Comparison of ENCODE assay signal across 8 mouse cellular contexts in genomic region chr4:130836281-130837061, GRCm38 (mm10). TPM values are rescaled to one million over a fixed set of nuclear protein-coding genes. Genes with fewer than 3 reads are reported as not detected.
DNase-seq lines count a peak whose midpoint lies in the region; ATAC-seq lines count a peak whose summit lies in the region.

No protein-coding gene starts in this region.

- H3K4me3 ChIP-seq in heart, embryonic 16.5 days (ENCODE audit: low read length) = no peak overlapping the region
- no peak overlapping the region for H3K4me3 ChIP-seq in intestine, embryonic 16.5 days (ENCODE audit: low read length)
- H3K4me3 ChIP-seq in neural tube, embryonic 12.5 days = no peak overlapping the region

- H3K36me3 ChIP-seq in heart, embryonic 16.5 days (ENCODE audit: control insufficient read depth, insufficient read depth) = no peaks in the 10 kb centered on the region
- no peaks in the 10 kb centered on the region for H3K36me3 ChIP-seq in intestine, embryonic 16.5 days (ENCODE audit: control insufficient read depth, insufficient read depth, low read length)
- no peaks in the 10 kb centered on the region for H3K36me3 ChIP-seq in neural tube, embryonic 12.5 days

- H3K9me3 ChIP-seq in heart, embryonic 16.5 days (replicated peaks; ENCODE audit: control insufficient read depth, low read length) = no peaks in the 10 kb centered on the region
- H3K9me3 ChIP-seq in intestine, embryonic 16.5 days (ENCODE audit: control insufficient read depth, low read length) = no peaks in the 10 kb centered on the region
- H3K9me3 ChIP-seq in neural tube, embryonic 12.5 days = no peaks in the 10 kb centered on the region

- ATAC-seq in heart, embryonic 16.5 days (replicated peaks; ENCODE audit: extremely low read depth, insufficient read depth, low FRiP score) = no peak
- ATAC-seq in intestine, embryonic 16.5 days = 0 out of 2 replicates have a peak, but pooled peaks have one; percentile 25
- ATAC-seq in neural tube, embryonic 12.5 days (ENCODE audit: low FRiP score, low read depth) = peak; percentile 61

- peak overlapping the region; percentile 17; the same call in 1 of the 2 replicates for H3K4me2 ChIP-seq in heart, embryonic 16.5 days (ENCODE audit: low read depth, low read length)
- H3K4me2 ChIP-seq in intestine, embryonic 16.5 days (ENCODE audit: low read depth, low read length) = peak overlapping the region; percentile 37; the same call in 1 of the 2 replicates
- H3K4me2 ChIP-seq in neural tube, embryonic 12.5 days (replicated peaks) = peak overlapping the region; percentile 38

- DNase-seq in heart, postnatal 10 days = no peak
- peak; percentile 58 for DNase-seq in embryo, embryonic 10.5 days (ENCODE audit: low spot score)
- DNase-seq in right cerebral cortex, postnatal 25 days = no peak
- DNase-seq in adipocyte (ENCODE audit: low spot score) = no peak
- DNase-seq in thymus, postnatal 25 days = no peak

- no peak overlapping the region for H3K27ac ChIP-seq in heart, embryonic 16.5 days (ENCODE audit: low read length)
- H3K27ac ChIP-seq in intestine, embryonic 16.5 days (ENCODE audit: low read length) = peak overlapping the region; percentile 37; the same call in 1 of the 2 replicates
- H3K27ac ChIP-seq in neural tube, embryonic 12.5 days = no peak overlapping the region

- H3K27me3 ChIP-seq in heart, embryonic 16.5 days (ENCODE audit: control insufficient read depth, insufficient read depth, low read length) = peaks cover 3% of the 10 kb centered on the region; the same call in 1 of the 2 replicates
- H3K27me3 ChIP-seq in intestine, embryonic 16.5 days (replicated peaks; ENCODE audit: control insufficient read depth, insufficient read depth, low read length) = 0 out of 2 replicates have a peak, but pooled peaks cover 3% of the 10 kb centered on the region
- H3K27me3 ChIP-seq in neural tube, embryonic 12.5 days (replicated peaks) = no peaks in the 10 kb centered on the region

- intact Hi-C loops in heart, postnatal 10 days (cut with DNase I) = no loop called here

- H3K4me1 ChIP-seq in heart, embryonic 16.5 days (ENCODE audit: control insufficient read depth, insufficient read depth, low read length) = peaks cover 22% of the 10 kb centered on the region
- H3K4me1 ChIP-seq in intestine, embryonic 16.5 days (ENCODE audit: control insufficient read depth, insufficient read depth, low read length) = peaks cover 42% of the 10 kb centered on the region
- H3K4me1 ChIP-seq in neural tube, embryonic 12.5 days = peaks cover 43% of the 10 kb centered on the region

- no peak overlapping the region for H3K9ac ChIP-seq in heart, embryonic 16.5 days (ENCODE audit: low read length)
- H3K9ac ChIP-seq in intestine, embryonic 16.5 days (ENCODE audit: low read depth, low read length) = no peak overlapping the region; the same call in 1 of the 2 replicates
- no peak overlapping the region for H3K9ac ChIP-seq in neural tube, embryonic 12.5 days

- WGBS in heart, embryonic 16.5 days = 13% methylated on average over 20 of the region's 20 CpGs
- WGBS in intestine, embryonic 16.5 days = 16% methylated on average over 20 of the region's 20 CpGs
- 20% methylated on average over 20 of the region's 20 CpGs for WGBS in neural tube, embryonic 12.5 days

RNA-seq across cellular contexts. Expression of gene Sdc3, which starts 44.1 kb away (rescaled TPM):
- polyA plus RNA-seq in heart, embryonic 16.5 days (2015; fragmentation: Nextera tagmentation; extraction: Ambion mirVana) = 19.9 and 21.3 TPM in 2 replicates
- 10 to 100 TPM; 54.8 to 64.2 TPM for total RNA-seq in heart, postnatal 10 days (2021)
- 12.3 and 17.2 TPM in 2 replicates for polyA plus RNA-seq in intestine, embryonic 16.5 days (2015; fragmentation: Nextera tagmentation; extraction: Ambion mirVana)
- 49.4 and 54.2 TPM in 2 replicates for polyA plus RNA-seq in neural tube, embryonic 12.5 days (2016; fragmentation: Nextera tagmentation; extraction: Ambion mirVana)
